Mouse (Mus musculus) forebrain, embryonic 14.5 days (tissue): ENCODE data around the gene Sipa1l3. TPM values are rescaled to one million over a fixed set of nuclear protein-coding genes. Genes with fewer than 3 reads are reported as not detected.

Experiments
- ATAC-seq: fragments of 200-750 bp; cut with Nextera tagmentation; 2 replicates; pipeline ENCODE4 v1.8.0; 2017; ENCODE audit warnings: mild to moderate bottlenecking, moderate library complexity
- DNase-seq: peaks from one replicate; pipeline ENCODE4 v3.0.0-alpha.2; 2015; ENCODE audit warnings: low spot score
- H3K27ac ChIP-seq: fragments of 300-500 bp; sonication (generic); 2 replicates; pipeline ENCODE4 v1.5.1; 2014; ENCODE audit warnings: low read depth, mild to moderate bottlenecking, control low read depth, low read length, moderate library complexity
- H3K27me3 ChIP-seq: fragments of 300-500 bp; sonication (generic); replicated peaks from 2 replicates; pipeline ENCODE4 v1.6.1; 2014; ENCODE audit warnings: low read length, control low read depth, mixed read lengths; ENCODE audit not compliant: control insufficient read depth, insufficient read depth
- H3K36me3 ChIP-seq: fragments of 300-500 bp; sonication (generic); 2 replicates; pipeline ENCODE4 v1.6.1; 2014; ENCODE audit warnings: low read length, control low read depth; ENCODE audit not compliant: control insufficient read depth, insufficient read depth
- H3K4me1 ChIP-seq: fragments of 300-500 bp; sonication (generic); 2 replicates; pipeline ENCODE4 v1.6.1; 2014; ENCODE audit warnings: antibody characterized with exemption, low read length, control low read depth; ENCODE audit not compliant: control insufficient read depth, insufficient read depth
- H3K4me2 ChIP-seq: fragments of 300-500 bp; sonication (generic); 2 replicates; pipeline ENCODE4 v1.6.1; 2014; ENCODE audit warnings: mild to moderate bottlenecking, control low read depth, low read length
- H3K4me3 ChIP-seq: fragments of 300-500 bp; sonication (generic); 2 replicates; pipeline ENCODE4 v1.5.1; 2014; ENCODE audit warnings: low read depth, low read length, control low read depth
- H3K9ac ChIP-seq: fragments of 300-500 bp; sonication (generic); 2 replicates; pipeline ENCODE4 v1.6.1; 2014; ENCODE audit warnings: mild to moderate bottlenecking, low read length, control low read depth, moderate library complexity
- H3K9me3 ChIP-seq: fragments of 300-500 bp; sonication (generic); replicated peaks from 2 replicates; pipeline ENCODE4 v1.6.1; 2016; ENCODE audit warnings: low read length, control low read depth, mixed read lengths; ENCODE audit not compliant: control insufficient read depth
- WGBS: fragments of 180-500 bp; shearing (Covaris S2); extraction: QIAGEN DNeasy Blood & Tissue Kit; methylation state at CpG from one replicate; pipeline ENCODE4 v1.1.7; 2014; 5-methylcytosine and 5-hydroxymethylcytosine counted together
- polyA plus RNA-seq: library from polyadenylated mRNA; unstranded; fragments of >200 nt; fragmentation: Nextera tagmentation; extraction: Ambion mirVana; gene quantifications from 2 replicates; pipeline ENCODE4 v1.2.1, GENCODE M21; 2014

Sipa1l3 gene
- polyA plus RNA-seq, 1 experiment from 2014 or later: 6.2 TPM

DNA sequence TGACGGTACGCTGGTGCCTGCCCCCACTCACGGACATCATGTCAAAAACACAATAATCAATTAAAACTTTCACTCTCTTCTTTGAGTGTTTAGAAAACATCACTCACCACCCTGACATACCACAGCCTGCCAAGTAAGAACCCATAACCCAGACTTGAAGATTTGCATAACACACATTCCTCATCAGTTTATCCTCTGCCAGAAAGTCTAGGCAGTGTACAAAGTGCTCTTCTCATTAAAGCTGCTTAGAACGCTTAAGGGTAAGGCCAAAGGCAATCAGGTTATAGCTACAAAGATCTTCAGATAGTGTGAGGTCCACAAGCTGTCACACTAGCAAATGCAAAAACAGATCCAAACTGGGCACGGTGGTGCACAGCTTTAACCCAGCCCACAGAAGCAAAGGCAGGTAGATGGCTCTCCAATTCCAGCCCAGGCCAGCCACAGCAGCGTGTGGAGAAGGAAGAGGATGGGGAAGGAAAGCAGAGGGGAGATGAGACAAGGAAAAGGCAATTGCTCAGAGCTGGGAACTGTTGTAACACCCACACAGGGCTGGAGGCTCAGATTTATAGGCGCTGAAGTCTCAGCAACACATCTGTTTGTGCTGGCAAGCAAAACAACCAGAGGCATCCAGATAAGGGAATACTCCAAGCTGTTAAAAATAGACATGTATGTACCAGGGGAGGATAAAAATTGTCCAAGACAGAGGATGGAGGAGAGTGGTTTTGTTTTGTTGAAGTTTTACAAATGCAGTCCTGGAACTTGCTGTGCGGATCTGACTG, 246.6 kb downstream of the Sipa1l3 start:
- DNase-seq (no peak), ATAC-seq (no peak)
- 73% methylated on average over 8 of the region's 8 CpGs for WGBS
- no peak overlapping the region; the same call in 1 of the 2 replicates for H3K27ac ChIP-seq
- H3K9me3 ChIP-seq: no peaks in the 10 kb centered on the region
- no peak overlapping the region for H3K9ac ChIP-seq
- no peaks in the 10 kb centered on the region for H3K4me1 ChIP-seq
- no peaks in the 10 kb centered on the region for H3K36me3 ChIP-seq
- H3K4me2 ChIP-seq: no peak overlapping the region
- H3K4me3 ChIP-seq: no peak overlapping the region
- H3K27me3 ChIP-seq: no peaks in the 10 kb centered on the region

DNA sequence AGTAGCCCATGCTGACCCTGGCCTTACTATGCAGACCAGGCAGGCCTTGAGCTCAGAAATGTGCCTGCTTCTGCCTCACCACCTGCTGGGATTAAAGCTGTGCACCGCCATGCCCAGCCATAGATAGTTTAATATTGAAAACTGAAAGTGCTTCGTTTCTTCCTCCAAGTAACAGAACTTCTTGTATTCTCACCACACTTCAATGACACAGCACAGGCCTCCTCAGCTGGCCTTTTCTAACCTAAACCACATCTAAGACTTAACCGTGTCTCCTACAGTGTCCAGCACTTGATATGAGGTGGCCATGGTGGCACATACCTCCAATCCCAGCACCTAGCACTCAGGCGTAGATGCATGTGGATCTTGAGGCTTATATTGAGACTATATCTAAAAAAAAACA, 248.0 kb downstream of the Sipa1l3 start:
- H3K27me3 ChIP-seq: no peaks in the 10 kb centered on the region
- 86% methylated on average over 4 of the region's 4 CpGs for WGBS
- no peak for ATAC-seq

More for the DNA sequence above, 248.0 kb downstream of the Sipa1l3 start:
- Histone ChIP-seq H3K9ac (no peak overlapping the region), H3K4me3 (no peak overlapping the region), H3K36me3 (no peaks in the 10 kb centered on the region), H3K4me1 (no peaks in the 10 kb centered on the region), H3K4me2 (no peak overlapping the region), H3K27ac (no peak overlapping the region), H3K9me3 (no peaks in the 10 kb centered on the region)
- no peak for DNase-seq

Other genes with a start within 250 kb of the Sipa1l3 start
- 46.6 and 51.3 TPM in 2 replicates for gene Spint2, start 236.7 kb downstream of the Sipa1l3 start, polyA plus RNA-seq
- gene Ppp1r14a, start 229.3 kb downstream of the Sipa1l3 start, polyA plus RNA-seq: 5.7 and 9.8 TPM in 2 replicates
- 167 and 205 TPM in 2 replicates for gene Dpf1, start 214.7 kb downstream of the Sipa1l3 start, polyA plus RNA-seq
- gene Catsperg2, start 208.4 kb upstream of the Sipa1l3 start, polyA plus RNA-seq: 0.17 and 0.20 TPM in 2 replicates
- 18.3 and 23.9 TPM in 2 replicates for gene Zfp84, start 249.9 kb upstream of the Sipa1l3 start, polyA plus RNA-seq